Mouse (Mus musculus) megakaryocyte-erythroid progenitor cell, adult 5 weeks (primary cell): ENCODE results near the gene Gm17190. TPM values are rescaled to one million over a fixed set of nuclear protein-coding genes. Genes with fewer than 3 reads are reported as not detected.

Experiments
- polyA plus RNA-seq: library from polyadenylated mRNA; stranded (reverse); fragments of >175 nt; gene quantifications from 2 replicates; pipeline ENCODE4 v1.2.3, GENCODE M21; 2012

Gm17190 gene
- not detected in 2 replicates for polyA plus RNA-seq

DNA sequence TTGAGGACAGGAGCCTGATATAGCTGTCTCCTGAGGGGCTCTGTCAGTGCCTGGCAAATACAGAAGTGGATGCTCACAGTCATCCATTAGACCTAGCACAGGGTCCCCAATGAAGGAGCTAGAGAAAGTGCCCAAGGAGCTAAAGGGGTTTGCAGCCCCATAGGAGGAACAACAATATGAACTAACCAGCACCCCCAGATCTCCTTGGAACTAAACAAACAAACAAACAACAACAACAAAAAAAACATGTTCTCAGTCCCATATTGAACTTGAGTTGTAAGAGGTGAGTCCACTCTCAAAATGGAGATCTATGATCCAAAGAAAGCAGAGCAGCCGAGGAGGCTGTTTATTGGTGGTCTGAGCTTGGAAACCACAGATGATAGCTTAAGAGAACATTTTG lies at the start of gene Gm17190:
TSS of gene Gm17190 (plus strand) at position 301 of the 400 bp plus-strand sequence.

DNA sequence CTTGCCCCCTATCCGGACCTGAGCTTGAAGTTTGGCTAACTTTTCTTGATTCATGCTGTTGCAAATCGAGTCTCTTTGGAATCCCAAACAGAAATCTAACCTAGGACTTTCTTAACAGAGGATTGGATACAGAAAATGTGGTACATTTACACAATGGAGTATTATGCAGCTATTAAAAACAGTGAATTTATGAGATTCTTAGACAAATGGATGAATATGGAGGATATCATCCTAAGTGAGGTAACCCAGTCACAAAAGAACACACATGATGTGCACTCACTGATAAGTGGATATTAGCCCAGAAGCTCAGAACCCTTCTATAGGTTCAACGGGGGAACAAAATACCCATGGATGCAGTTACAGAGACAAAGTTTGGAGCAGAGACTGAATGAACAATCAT lies 578 bp upstream of the Gm17190 start, which contains the start of gene Gm20075:
TSS of gene Gm20075 (minus strand) at position 101 of the 400 bp plus-strand sequence.

DNA sequence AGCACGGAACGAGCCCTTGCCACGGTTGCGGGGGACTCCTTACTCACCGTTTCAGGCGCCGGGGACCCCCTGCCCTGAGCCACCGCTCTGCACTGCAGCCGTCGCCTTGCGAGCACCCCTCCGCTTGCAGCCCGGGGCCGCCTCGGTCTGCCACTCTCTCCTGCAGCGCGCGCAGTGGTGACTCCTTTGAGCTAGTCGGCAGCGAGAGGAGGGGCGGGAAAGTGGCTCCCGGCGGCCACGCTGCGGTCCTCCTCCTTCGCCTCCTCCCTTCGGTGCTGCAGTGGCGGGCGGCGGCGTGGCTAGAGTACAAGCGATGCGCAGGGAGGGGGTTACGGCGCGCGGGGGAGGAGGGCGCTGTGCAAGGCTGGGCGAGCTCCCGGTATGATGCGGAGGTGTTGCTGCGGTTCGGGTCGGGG lies 50.6 kb downstream of the Gm17190 start, which contains the start of gene Sv2c:
TSS of gene Sv2c (minus strand) at position 177 of the 416 bp plus-strand sequence.

Other genes with a start within 250 kb of the Gm17190 start
- gene Iqgap2, start 190.1 kb upstream of the Gm17190 start, polyA plus RNA-seq: 18.6 and 22.7 TPM in 2 replicates
- gene Gm20075, start 678 bp upstream of the Gm17190 start, polyA plus RNA-seq: 0.12 and 0.13 TPM in 2 replicates
- gene Sv2c, start 50.5 kb downstream of the Gm17190 start, polyA plus RNA-seq: 0.02 and 0.05 TPM in 2 replicates